Mouse (Mus musculus) E14TG2a.4 (cell line): ENCODE results near the gene Ntrk3.

Source experiments
- H3K27me3 ChIP-seq: 2 replicates; pipeline ENCODE4 v1.6.1; 2014; ENCODE audit warnings: low read length, control low read depth; ENCODE audit not compliant: insufficient read depth
- H3K36me3 ChIP-seq: 2 replicates; pipeline ENCODE4 v1.6.1; 2014; ENCODE audit warnings: low read length, control low read depth; ENCODE audit not compliant: insufficient read depth
- H3K4me1 ChIP-seq: replicated peaks from 2 replicates; pipeline ENCODE4 v1.6.1; 2014; ENCODE audit warnings: low read depth, low read length, control low read depth
- H3K4me3 ChIP-seq: replicated peaks from 2 replicates; pipeline ENCODE4 v1.5.1; 2014; ENCODE audit warnings: mild to moderate bottlenecking, low read length
- H3K9me3 ChIP-seq: 2 replicates; pipeline ENCODE4 v1.6.1; 2014; ENCODE audit warnings: low read length, control low read depth
- CTCF ChIP-seq: conservative IDR thresholded peaks from 2 replicates; pipeline ENCODE4 v1.5.1; 2014; ENCODE audit warnings: low read length
- NANOG ChIP-seq: IDR thresholded peaks from 2 replicates; pipeline ENCODE4 v1.6.1; 2014; ENCODE audit warnings: borderline replicate concordance, low read length, mixed read lengths
- POU5F1 ChIP-seq: IDR thresholded peaks from 2 replicates; pipeline ENCODE4 v1.6.1; 2014; ENCODE audit warnings: low read length, borderline replicate concordance

Gene Ntrk3

GRCm38 (mm10) chr7:78668003-78668635, 69.7 kb downstream of the Ntrk3 start:
- no peaks in the 10 kb centered on the region for H3K4me1 ChIP-seq
- no peak for TF ChIP-seq POU5F1
- no peak for TF ChIP-seq CTCF
- no peak for TF ChIP-seq NANOG

GRCm38 (mm10) chr7:78660832-78661231, 77.0 kb downstream of the Ntrk3 start:
- no peak overlapping the region for H3K4me3 ChIP-seq
- H3K9me3 ChIP-seq = peaks cover 12% of the 10 kb centered on the region
- no peak for TF ChIP-seq POU5F1
- no peak for TF ChIP-seq NANOG
- no peak for TF ChIP-seq CTCF
- no peaks in the 10 kb centered on the region for H3K36me3 ChIP-seq
- peaks cover 10% of the 10 kb centered on the region for H3K27me3 ChIP-seq
- no peaks in the 10 kb centered on the region for H3K4me1 ChIP-seq

More at GRCm38 (mm10) chr7:78668003-78668635, 69.7 kb downstream of the Ntrk3 start:
- no peaks in the 10 kb centered on the region for H3K27me3 ChIP-seq
- H3K36me3 ChIP-seq = no peaks in the 10 kb centered on the region
- H3K4me3 ChIP-seq = no peak overlapping the region
- H3K9me3 ChIP-seq = no peaks in the 10 kb centered on the region

- Histone ChIP-seq H3K4me1 (no peaks in the 10 kb centered on the region), H3K4me3 (no peak overlapping the region), H3K9me3 (peaks cover 12% of the 10 kb centered on the region), H3K27me3 (peaks cover 13% of the 10 kb centered on the region), H3K36me3 (no peaks in the 10 kb centered on the region)
- TF ChIP-seq POU5F1 (no peak), NANOG (no peak), CTCF (no peak)
These were observed 78.0 kb downstream of the Ntrk3 start for GRCm38 (mm10) chr7:78659846-78660245.

GRCm38 (mm10) chr7:78658026-78658425, 79.8 kb downstream of the Ntrk3 start:
- Histone ChIP-seq H3K9me3 (peaks cover 12% of the 10 kb centered on the region), H3K4me1 (no peaks in the 10 kb centered on the region), H3K27me3 (peaks cover 13% of the 10 kb centered on the region), H3K36me3 (no peaks in the 10 kb centered on the region), H3K4me3 (no peak overlapping the region)
- TF ChIP-seq POU5F1 = no peak
- no peak for TF ChIP-seq CTCF
- TF ChIP-seq NANOG = no peak

- peaks cover 13% of the 10 kb centered on the region for H3K27me3 ChIP-seq
- peaks cover 6% of the 10 kb centered on the region for H3K9me3 ChIP-seq
- H3K4me3 ChIP-seq = no peak overlapping the region
- no peaks in the 10 kb centered on the region for H3K4me1 ChIP-seq
- TF ChIP-seq POU5F1 = no peak
- TF ChIP-seq CTCF = no peak
- TF ChIP-seq NANOG = no peak
- no peaks in the 10 kb centered on the region for H3K36me3 ChIP-seq
These were observed 81.6 kb downstream of the Ntrk3 start for GRCm38 (mm10) chr7:78656181-78656580.

- no peaks in the 10 kb centered on the region for H3K4me1 ChIP-seq
- no peak overlapping the region for H3K4me3 ChIP-seq
- H3K27me3 ChIP-seq = peaks cover 11% of the 10 kb centered on the region; the same call in 1 of the 2 replicates
- H3K9me3 ChIP-seq = peaks cover 5% of the 10 kb centered on the region; the same call in 1 of the 2 replicates
- TF ChIP-seq NANOG (no peak), POU5F1 (no peak), CTCF (peak; percentile 23)
- no peaks in the 10 kb centered on the region for H3K36me3 ChIP-seq
These were observed 84.1 kb downstream of the Ntrk3 start for GRCm38 (mm10) chr7:78653686-78654085.

GRCm38 (mm10) chr7:78652296-78652695, 85.5 kb downstream of the Ntrk3 start:
- TF ChIP-seq NANOG (no peak), POU5F1 (no peak), CTCF (peak; percentile 39)
- H3K36me3 ChIP-seq = no peaks in the 10 kb centered on the region

GRCm38 (mm10) chr7:78651540-78651939, 86.3 kb downstream of the Ntrk3 start:
- Histone ChIP-seq H3K27me3 (peaks cover 3% of the 10 kb centered on the region; the same call in 1 of the 2 replicates), H3K4me1 (no peaks in the 10 kb centered on the region), H3K9me3 (peaks cover 5% of the 10 kb centered on the region; the same call in 1 of the 2 replicates), H3K36me3 (no peaks in the 10 kb centered on the region), H3K4me3 (no peak overlapping the region)
- no peak for TF ChIP-seq POU5F1
- TF ChIP-seq CTCF = no peak
- TF ChIP-seq NANOG = no peak

More at GRCm38 (mm10) chr7:78652296-78652695, 85.5 kb downstream of the Ntrk3 start:
- Histone ChIP-seq H3K4me3 (no peak overlapping the region), H3K4me1 (no peaks in the 10 kb centered on the region), H3K9me3 (peaks cover 5% of the 10 kb centered on the region; the same call in 1 of the 2 replicates), H3K27me3 (peaks cover 3% of the 10 kb centered on the region; the same call in 1 of the 2 replicates)

- TF ChIP-seq NANOG (no peak), CTCF (peak; percentile 45)
- no peaks in the 10 kb centered on the region for H3K4me1 ChIP-seq
- no peaks in the 10 kb centered on the region for H3K27me3 ChIP-seq
- no peak overlapping the region for H3K4me3 ChIP-seq
- no peaks in the 10 kb centered on the region for H3K9me3 ChIP-seq
- no peaks in the 10 kb centered on the region for H3K36me3 ChIP-seq
These were observed 94.1 kb downstream of the Ntrk3 start for GRCm38 (mm10) chr7:78643667-78644066.
